Mouse (Mus musculus) lung, embryonic 14.5 days (tissue): Measurements from ENCODE around the gene Cilp. TPM values are rescaled to one million over a fixed set of nuclear protein-coding genes. Genes with fewer than 3 reads are reported as not detected.
A peak's percentile ranks its signal among the peaks of the same experiment; 100 is the strongest.
"Not testable (repeated sequence)": the region's sequence is repeated elsewhere in the genome, so short reads cannot be mapped to it uniquely, and the experiment has no call there.

Source experiments
- ATAC-seq: fragments of 200-750 bp; cut with Nextera tagmentation; 2 replicates; pipeline ENCODE4 v1.8.0; 2017; ENCODE audit warnings: mild to moderate bottlenecking, moderate TSS enrichment, moderate library complexity; ENCODE audit not compliant: insufficient read depth
- DNase-seq: peaks from one replicate; pipeline ENCODE4 v3.0.0-alpha.2; 2015
- H3K27ac ChIP-seq: fragments of 300-500 bp; sonication (generic); 2 replicates; pipeline ENCODE4 v1.5.1; 2014; ENCODE audit warnings: low read depth, mild to moderate bottlenecking, moderate library complexity
- H3K27me3 ChIP-seq: fragments of 300-500 bp; sonication (generic); 2 replicates; pipeline ENCODE4 v1.6.1; 2014; ENCODE audit warnings: low read length, control low read depth; ENCODE audit not compliant: insufficient read depth
- H3K36me3 ChIP-seq: fragments of 300-500 bp; sonication (generic); 2 replicates; pipeline ENCODE4 v1.6.1; 2014; ENCODE audit warnings: control low read depth; ENCODE audit not compliant: insufficient read depth
- H3K4me1 ChIP-seq: fragments of 300-500 bp; sonication (generic); 2 replicates; pipeline ENCODE4 v1.6.1; 2014; ENCODE audit warnings: antibody characterized with exemption, control low read depth; ENCODE audit not compliant: insufficient read depth
- H3K4me2 ChIP-seq: fragments of 300-500 bp; sonication (generic); 2 replicates; pipeline ENCODE4 v1.6.1; 2014; ENCODE audit warnings: mild to moderate bottlenecking
- H3K4me3 ChIP-seq: fragments of 300-500 bp; sonication (generic); 2 replicates; pipeline ENCODE4 v1.5.1; 2014; ENCODE audit warnings: low read depth, low read length
- H3K9ac ChIP-seq: fragments of 300-500 bp; sonication (generic); 2 replicates; pipeline ENCODE4 v1.6.1; 2014
- H3K9me3 ChIP-seq: fragments of 300-500 bp; sonication (generic); 2 replicates; pipeline ENCODE4 v1.6.1; 2016; ENCODE audit warnings: low read depth, low read length, control low read depth
- CTCF ChIP-seq: IDR thresholded peaks from 2 replicates; pipeline ENCODE4 v1.5.1; 2016; ENCODE audit warnings: antibody characterized with exemption, low read depth
- WGBS: fragments of 180-500 bp; shearing (Covaris S2); extraction: QIAGEN DNeasy Blood & Tissue Kit; methylation state at CpG from one replicate; pipeline ENCODE4 v1.1.7; 2014; 5-methylcytosine and 5-hydroxymethylcytosine counted together
- polyA plus RNA-seq: library from polyadenylated mRNA; unstranded; fragments of >200 nt; fragmentation: Nextera tagmentation; extraction: Ambion mirVana; gene quantifications from 2 replicates; pipeline ENCODE4 v1.2.1, GENCODE M21; 2014

Cilp gene
- polyA plus RNA-seq, 1 experiment from 2014 or later, result not detected

- no peak for TF ChIP-seq CTCF
- no peaks in the 10 kb centered on the region for H3K4me1 ChIP-seq
- no peak for ATAC-seq
- WGBS, result 89% methylated on average over 3 of the region's 3 CpGs
- no peaks in the 10 kb centered on the region for H3K27me3 ChIP-seq
- H3K4me3 ChIP-seq, result no peak overlapping the region
- H3K4me2 ChIP-seq, result no peak overlapping the region
- no peak for DNase-seq
- H3K36me3 ChIP-seq, result no peaks in the 10 kb centered on the region
- no peak overlapping the region for H3K9ac ChIP-seq
- no peaks in the 10 kb centered on the region for H3K9me3 ChIP-seq
- no peak overlapping the region for H3K27ac ChIP-seq
These were observed 2.3 kb upstream of the Cilp start for GRCm38 (mm10) chr9:65262641-65263120.

- 44% methylated on average over 7 of the region's 7 CpGs for WGBS
- no peak for ATAC-seq
- no peak overlapping the region for H3K27ac ChIP-seq
These were observed 2.9 kb downstream of the Cilp start for GRCm38 (mm10) chr9:65267742-65268515.

GRCm38 (mm10) chr9:65273048-65273809, 8.2 kb downstream of the Cilp start:
- no peak for ATAC-seq
- Histone ChIP-seq H3K4me2 (no peak overlapping the region), H3K4me3 (no peak overlapping the region), H3K27me3 (no peaks in the 10 kb centered on the region), H3K27ac (no peak overlapping the region), H3K36me3 (no peaks in the 10 kb centered on the region), H3K4me1 (no peaks in the 10 kb centered on the region), H3K9ac (no peak overlapping the region; the same call in 1 of the 2 replicates), H3K9me3 (no peaks in the 10 kb centered on the region)
- DNase-seq, result no peak
- TF ChIP-seq CTCF, result no peak
- 84% methylated on average over 13 of the region's 13 CpGs for WGBS

More at GRCm38 (mm10) chr9:65267742-65268515, 2.9 kb downstream of the Cilp start:
- no peak for TF ChIP-seq CTCF
- Histone ChIP-seq H3K36me3 (no peaks in the 10 kb centered on the region), H3K4me1 (no peaks in the 10 kb centered on the region), H3K9me3 (no peaks in the 10 kb centered on the region), H3K4me2 (no peak overlapping the region), H3K4me3 (no peak overlapping the region), H3K27me3 (no peaks in the 10 kb centered on the region), H3K9ac (no peak overlapping the region)
- DNase-seq, result peak; percentile 65

- Histone ChIP-seq H3K4me3 (no peak overlapping the region), H3K36me3 (no peaks in the 10 kb centered on the region), H3K9me3 (no peaks in the 10 kb centered on the region), H3K4me1 (no peaks in the 10 kb centered on the region), H3K9ac (no peak overlapping the region), H3K27ac (no peak overlapping the region), H3K4me2 (no peak overlapping the region), H3K27me3 (no peaks in the 10 kb centered on the region)
- DNase-seq (no peak), ATAC-seq (no peak)
- WGBS, result 80% methylated on average over 4 of the region's 4 CpGs
- TF ChIP-seq CTCF, result no peak
These were observed 8.9 kb downstream of the Cilp start for GRCm38 (mm10) chr9:65273873-65274272.

GRCm38 (mm10) chr9:65274851-65275250, 9.9 kb downstream of the Cilp start:
- not testable (repeated sequence) for H3K27me3 ChIP-seq, H3K4me1 ChIP-seq, H3K4me2 ChIP-seq, H3K9ac ChIP-seq, DNase-seq, H3K27ac ChIP-seq, H3K9me3 ChIP-seq, H3K36me3 ChIP-seq, ATAC-seq, H3K4me3 ChIP-seq
- WGBS, result 68% methylated on average over 3 of the region's 3 CpGs

- no peak overlapping the region for H3K4me3 ChIP-seq
- ATAC-seq, result no peak
- H3K27ac ChIP-seq, result no peak overlapping the region
- no peaks in the 10 kb centered on the region for H3K9me3 ChIP-seq
- H3K4me1 ChIP-seq, result no peaks in the 10 kb centered on the region
- 77% methylated on average over 4 of the region's 4 CpGs for WGBS
- H3K4me2 ChIP-seq, result no peak overlapping the region
- no peak for DNase-seq
- H3K27me3 ChIP-seq, result no peaks in the 10 kb centered on the region
- H3K36me3 ChIP-seq, result no peaks in the 10 kb centered on the region
- TF ChIP-seq CTCF, result no peak
- H3K9ac ChIP-seq, result no peak overlapping the region
These were observed 11.0 kb downstream of the Cilp start for GRCm38 (mm10) chr9:65275810-65276530.
